Mouse (Mus musculus) hindbrain, postnatal 0 days (tissue): Measurements from ENCODE around the gene Kif5a. TPM values are rescaled to one million over a fixed set of nuclear protein-coding genes. Genes with fewer than 3 reads are reported as not detected.
A peak's percentile ranks its signal among the peaks of the same experiment; 100 is the strongest.

Experiments
- ATAC-seq: fragments of 200-750 bp; cut with Nextera tagmentation; 2 replicates; pipeline ENCODE4 v1.8.0; 2017; ENCODE audit warnings: mild to moderate bottlenecking, moderate TSS enrichment, moderate library complexity
- DNase-seq: peaks from one replicate; pipeline ENCODE4 v3.0.0-alpha.2; 2015; ENCODE audit warnings: low spot score
- H3K27ac ChIP-seq: fragments of 300-500 bp; sonication (generic); 2 replicates; pipeline ENCODE4 v1.5.1; 2014; ENCODE audit warnings: mild to moderate bottlenecking
- H3K27me3 ChIP-seq: fragments of 300-500 bp; sonication (generic); 2 replicates; pipeline ENCODE4 v1.6.1; 2014; ENCODE audit warnings: low read length, mixed read lengths; ENCODE audit not compliant: insufficient read depth
- H3K36me3 ChIP-seq: fragments of 300-500 bp; sonication (generic); 2 replicates; pipeline ENCODE4 v1.6.1; 2014; ENCODE audit warnings: low read length, mixed read lengths; ENCODE audit not compliant: insufficient read depth
- H3K4me1 ChIP-seq: fragments of 300-500 bp; sonication (generic); 2 replicates; pipeline ENCODE4 v1.6.1; 2014; ENCODE audit warnings: antibody characterized with exemption, low read length, mixed read lengths; ENCODE audit not compliant: insufficient read depth
- H3K4me2 ChIP-seq: fragments of 300-500 bp; sonication (generic); 2 replicates; pipeline ENCODE4 v1.6.1; 2014; ENCODE audit warnings: low read depth, mild to moderate bottlenecking, low read length, moderate library complexity, mixed read lengths
- H3K4me3 ChIP-seq: fragments of 300-500 bp; sonication (generic); 2 replicates; pipeline ENCODE4 v1.5.1; 2014; ENCODE audit warnings: low read length
- H3K9ac ChIP-seq: fragments of 300-500 bp; sonication (generic); replicated peaks from 2 replicates; pipeline ENCODE4 v1.6.1; 2014; ENCODE audit warnings: mild to moderate bottlenecking, low read length, moderate library complexity, mixed read lengths
- H3K9me3 ChIP-seq: fragments of 300-500 bp; sonication (generic); 2 replicates; pipeline ENCODE4 v1.6.1; 2016; ENCODE audit warnings: low read length, mixed read lengths
- CTCF ChIP-seq: IDR thresholded peaks from 2 replicates; pipeline ENCODE4 v1.5.1; 2016; ENCODE audit warnings: antibody characterized with exemption, control low read depth, low read depth
- WGBS: fragments of 180-500 bp; shearing (Covaris S2); extraction: QIAGEN DNeasy Blood & Tissue Kit; methylation state at CpG from one replicate; pipeline ENCODE4 v1.1.7; 2014; 5-methylcytosine and 5-hydroxymethylcytosine counted together
- polyA plus RNA-seq: library from polyadenylated mRNA; unstranded; fragments of >200 nt; fragmentation: Nextera tagmentation; extraction: Ambion mirVana; gene quantifications from 2 replicates; pipeline ENCODE4 v1.2.1, GENCODE M21; 2015
- total RNA-seq: library from RNA; depleted of rRNA; stranded (reverse); fragments of >200 nt; gene quantifications from 2 replicates; pipeline ENCODE4 v1.2.3, GENCODE M21; 2014

Kif5a gene
- total and polyA plus RNA-seq, 2 experiments from 2014 or later: 103 to 231 TPM

GRCm38 (mm10) chr10:127285644-127286043 is 22.5 kb upstream of the Kif5a start:
- peak overlapping the region; percentile 41; the same call in 1 of the 2 replicates for H3K27ac ChIP-seq
- H3K4me3 ChIP-seq: no peak overlapping the region
- H3K9me3 ChIP-seq: no peaks in the 10 kb centered on the region
- no peak overlapping the region for H3K4me2 ChIP-seq
- H3K36me3 ChIP-seq: peaks cover 40% of the 10 kb centered on the region
- DNase-seq: no peak
- ATAC-seq: no peak
- WGBS: 65% methylated on average over 12 of the region's 13 CpGs
- TF ChIP-seq CTCF: no peak
- peaks cover 22% of the 10 kb centered on the region for H3K4me1 ChIP-seq
- H3K9ac ChIP-seq: 0 out of 2 replicates have a peak overlapping the region, but pooled peaks have one; percentile 9
- no peaks in the 10 kb centered on the region for H3K27me3 ChIP-seq

DNA sequence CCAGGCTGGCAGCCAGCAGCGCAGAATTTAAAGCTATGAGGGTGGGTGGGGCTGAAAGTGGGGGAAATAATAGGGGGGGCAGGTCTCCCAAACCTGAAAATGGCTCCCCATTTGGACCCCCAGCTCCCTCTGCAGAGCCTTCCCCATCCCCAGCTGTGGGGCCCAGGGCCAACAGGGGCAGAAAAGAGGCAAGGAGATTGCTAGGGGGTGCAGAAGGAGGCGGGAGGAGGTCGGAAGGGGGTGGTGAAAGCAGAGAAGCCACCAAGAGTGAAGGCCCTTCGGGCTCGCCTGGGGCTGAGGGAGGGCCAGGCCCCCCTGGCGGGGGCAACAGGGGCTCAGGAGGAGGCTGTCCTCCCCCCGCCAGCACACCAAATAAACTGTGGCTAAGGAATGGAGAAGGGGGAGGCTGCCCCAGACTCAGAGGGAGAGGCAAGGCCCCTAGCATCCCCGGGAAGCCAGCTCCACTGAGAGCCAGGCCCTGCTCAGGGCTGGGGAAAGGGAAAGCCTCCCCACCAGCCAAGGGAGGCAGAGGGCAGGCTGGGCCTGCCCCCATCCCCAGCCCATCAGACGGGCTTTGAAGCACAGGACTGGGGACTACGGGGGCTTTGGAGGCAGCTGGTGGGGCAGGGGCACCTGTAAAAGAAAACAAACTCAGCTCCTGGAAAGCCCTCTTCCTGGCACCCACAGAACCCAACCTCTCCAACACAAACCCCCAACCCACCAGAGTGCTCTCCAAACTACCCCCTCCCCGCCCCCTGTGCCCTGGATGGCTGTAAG is 21.8 kb upstream of the Kif5a start:
- no peak for TF ChIP-seq CTCF
- Histone ChIP-seq H3K9ac (0 out of 2 replicates have a peak overlapping the region, but pooled peaks have one; percentile 9), H3K27ac (no peak overlapping the region), H3K27me3 (no peaks in the 10 kb centered on the region), H3K4me3 (no peak overlapping the region), H3K4me2 (no peak overlapping the region), H3K36me3 (peaks cover 40% of the 10 kb centered on the region), H3K4me1 (peaks cover 21% of the 10 kb centered on the region), H3K9me3 (no peaks in the 10 kb centered on the region)
- WGBS: 69% methylated on average over 11 of the region's 11 CpGs
- ATAC-seq (no peak), DNase-seq (no peak)

DNA sequence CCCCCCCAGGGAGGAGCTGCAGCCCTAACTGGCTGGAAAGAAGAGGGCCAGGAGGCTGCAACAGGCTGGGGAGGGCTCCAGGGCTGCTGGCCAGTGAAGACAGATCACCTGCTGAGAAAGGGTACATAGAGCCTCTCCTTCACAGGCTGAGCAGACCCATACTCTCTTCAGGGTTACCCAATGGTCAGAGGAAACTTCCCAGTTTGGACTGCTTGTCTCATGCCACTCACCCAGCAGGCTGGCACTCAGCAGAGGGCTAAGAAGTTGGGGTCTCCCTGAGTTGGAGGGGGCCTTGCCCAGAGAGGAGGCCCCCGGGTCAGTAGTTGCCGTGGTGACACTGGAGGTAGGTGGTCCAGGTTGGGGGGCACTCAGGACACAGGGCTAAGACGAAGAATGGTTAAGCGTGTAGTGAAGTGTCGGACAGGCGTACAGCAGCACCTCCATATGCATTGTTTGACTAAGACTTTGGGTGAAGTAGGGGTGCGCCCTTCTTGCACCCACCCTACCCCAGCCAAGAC is 21.0 kb upstream of the Kif5a start:
- TF ChIP-seq CTCF: no peak
- ATAC-seq (no peak), DNase-seq (no peak)
- Histone ChIP-seq H3K9me3 (no peaks in the 10 kb centered on the region), H3K4me3 (no peak overlapping the region), H3K4me1 (peaks cover 18% of the 10 kb centered on the region), H3K9ac (no peak overlapping the region), H3K4me2 (no peak overlapping the region), H3K36me3 (peaks cover 40% of the 10 kb centered on the region), H3K27me3 (no peaks in the 10 kb centered on the region), H3K27ac (no peak overlapping the region)
- 79% methylated on average over 7 of the region's 7 CpGs for WGBS

DNA sequence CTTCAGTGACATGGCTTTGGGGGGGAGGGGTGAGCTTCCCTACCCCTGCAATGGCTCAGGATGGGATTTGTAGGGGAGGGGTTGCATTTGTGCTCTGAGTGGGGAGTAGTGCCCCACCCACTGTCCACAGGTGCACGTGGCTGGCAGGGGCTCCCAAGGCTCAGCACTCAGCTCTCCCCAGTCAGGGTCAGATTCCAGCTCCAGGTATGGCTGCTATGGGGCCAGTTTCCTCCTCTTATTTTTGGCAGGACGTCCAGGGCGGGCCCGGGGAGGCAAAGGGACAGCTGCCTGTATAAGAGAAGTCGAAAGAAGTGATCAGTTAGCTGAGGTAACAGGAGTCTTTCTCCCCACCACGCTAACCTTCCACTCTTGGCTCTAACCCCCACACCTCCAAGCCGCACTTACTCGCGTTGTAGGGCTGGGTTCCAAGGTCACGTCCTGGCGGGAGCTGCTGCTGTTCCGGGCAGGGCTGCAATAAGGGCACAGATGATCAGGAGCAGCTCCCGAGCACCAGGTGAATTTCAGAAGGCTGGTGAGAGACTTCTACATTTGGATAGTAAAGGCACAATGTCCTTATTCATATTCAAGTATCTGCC is 19.6 kb upstream of the Kif5a start:
- 80% methylated on average over 13 of the region's 13 CpGs for WGBS
- Histone ChIP-seq H3K4me3 (no peak overlapping the region), H3K36me3 (peaks cover 49% of the 10 kb centered on the region), H3K4me1 (peaks cover 16% of the 10 kb centered on the region), H3K4me2 (no peak overlapping the region), H3K27me3 (no peaks in the 10 kb centered on the region), H3K9me3 (no peaks in the 10 kb centered on the region), H3K27ac (no peak overlapping the region), H3K9ac (no peak overlapping the region)
- no peak for TF ChIP-seq CTCF
- ATAC-seq (no peak), DNase-seq (no peak)

- no peaks in the 10 kb centered on the region for H3K27me3 ChIP-seq
- H3K9ac ChIP-seq: no peak overlapping the region
- ATAC-seq (no peak), DNase-seq (no peak)
- H3K9me3 ChIP-seq: no peaks in the 10 kb centered on the region
- peaks cover 2% of the 10 kb centered on the region; the same call in 1 of the 2 replicates for H3K4me1 ChIP-seq
- H3K36me3 ChIP-seq: peaks cover 62% of the 10 kb centered on the region
- WGBS: 64% methylated on average over 8 of the region's 8 CpGs
- H3K4me3 ChIP-seq: no peak overlapping the region
- no peak for TF ChIP-seq CTCF
- H3K4me2 ChIP-seq: no peak overlapping the region
- no peak overlapping the region for H3K27ac ChIP-seq
Measured at GRCm38 (mm10) chr10:127281316-127281715, 18.2 kb upstream of the Kif5a start.

GRCm38 (mm10) chr10:127279730-127280129 is 16.6 kb upstream of the Kif5a start:
- TF ChIP-seq CTCF: peak; percentile 26; the same call in 1 of the 2 replicates
- Histone ChIP-seq H3K36me3 (peaks cover 71% of the 10 kb centered on the region), H3K9me3 (no peaks in the 10 kb centered on the region), H3K4me1 (no peaks in the 10 kb centered on the region), H3K9ac (no peak overlapping the region), H3K27ac (no peak overlapping the region), H3K4me3 (no peak overlapping the region), H3K4me2 (no peak overlapping the region), H3K27me3 (no peaks in the 10 kb centered on the region)
- ATAC-seq (no peak), DNase-seq (no peak)
- 100% methylated on average over 2 of the region's 2 CpGs for WGBS
